Mouse (Mus musculus) hindbrain, postnatal 0 days (tissue): ENCODE measurements at regions not wholly inside any gene's neighbourhood (a gene's known extent, or its start where the extent isn't known, plus 50 kb on each side); places are given as distances from the start of the nearest gene placed in this dataset.
A peak's percentile ranks its signal among the peaks of the same experiment; 100 is the strongest.

Experiments used
- ATAC-seq: fragments of 200-750 bp; cut with Nextera tagmentation; 2 replicates; pipeline ENCODE4 v1.8.0; 2017; ENCODE audit warnings: mild to moderate bottlenecking, moderate TSS enrichment, moderate library complexity
- DNase-seq: peaks from one replicate; pipeline ENCODE4 v3.0.0-alpha.2; 2015; ENCODE audit warnings: low spot score
- H3K27ac ChIP-seq: fragments of 300-500 bp; sonication (generic); 2 replicates; pipeline ENCODE4 v1.5.1; 2014; ENCODE audit warnings: mild to moderate bottlenecking
- H3K27me3 ChIP-seq: fragments of 300-500 bp; sonication (generic); 2 replicates; pipeline ENCODE4 v1.6.1; 2014; ENCODE audit warnings: low read length, mixed read lengths; ENCODE audit not compliant: insufficient read depth
- H3K36me3 ChIP-seq: fragments of 300-500 bp; sonication (generic); 2 replicates; pipeline ENCODE4 v1.6.1; 2014; ENCODE audit warnings: low read length, mixed read lengths; ENCODE audit not compliant: insufficient read depth
- H3K4me1 ChIP-seq: fragments of 300-500 bp; sonication (generic); 2 replicates; pipeline ENCODE4 v1.6.1; 2014; ENCODE audit warnings: antibody characterized with exemption, low read length, mixed read lengths; ENCODE audit not compliant: insufficient read depth
- H3K4me2 ChIP-seq: fragments of 300-500 bp; sonication (generic); 2 replicates; pipeline ENCODE4 v1.6.1; 2014; ENCODE audit warnings: low read depth, mild to moderate bottlenecking, low read length, moderate library complexity, mixed read lengths
- H3K4me3 ChIP-seq: fragments of 300-500 bp; sonication (generic); 2 replicates; pipeline ENCODE4 v1.5.1; 2014; ENCODE audit warnings: low read length
- H3K9ac ChIP-seq: fragments of 300-500 bp; sonication (generic); replicated peaks from 2 replicates; pipeline ENCODE4 v1.6.1; 2014; ENCODE audit warnings: mild to moderate bottlenecking, low read length, moderate library complexity, mixed read lengths
- H3K9me3 ChIP-seq: fragments of 300-500 bp; sonication (generic); 2 replicates; pipeline ENCODE4 v1.6.1; 2016; ENCODE audit warnings: low read length, mixed read lengths
- CTCF ChIP-seq: IDR thresholded peaks from 2 replicates; pipeline ENCODE4 v1.5.1; 2016; ENCODE audit warnings: antibody characterized with exemption, control low read depth, low read depth
- WGBS: fragments of 180-500 bp; shearing (Covaris S2); extraction: QIAGEN DNeasy Blood & Tissue Kit; methylation state at CpG from one replicate; pipeline ENCODE4 v1.1.7; 2014; 5-methylcytosine and 5-hydroxymethylcytosine counted together

DNA sequence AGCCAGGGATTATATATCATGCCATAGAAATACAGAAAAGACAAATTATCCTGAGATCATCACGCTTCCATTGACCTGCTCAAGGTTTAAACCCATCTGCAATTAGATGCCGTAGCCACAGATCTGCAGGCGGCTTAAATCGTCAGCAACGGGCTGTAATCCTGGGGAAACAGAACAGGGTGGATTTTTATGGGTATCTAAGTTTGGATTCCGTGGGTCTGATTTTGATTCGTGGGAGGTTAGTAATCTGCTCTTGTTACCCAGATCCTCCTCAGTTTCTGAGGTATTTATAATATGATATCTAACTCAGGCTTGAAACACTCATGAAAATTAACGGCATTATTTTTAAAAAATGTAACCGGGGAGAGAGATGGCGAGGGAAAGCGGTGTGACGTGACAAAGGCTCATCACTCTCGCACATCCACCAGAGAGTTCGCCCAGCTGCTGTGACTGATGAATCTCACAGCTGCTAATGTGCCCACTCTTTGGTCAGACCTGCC lies 309.3 kb upstream of the Noct start:
- DNase-seq, result no peak
- WGBS, result 58% methylated on average over 14 of the region's 14 CpGs
- H3K27ac ChIP-seq, result peak overlapping the region; percentile 22; the same call in 1 of the 2 replicates
- H3K4me1 ChIP-seq, result peaks cover 7% of the 10 kb centered on the region
- no peak for TF ChIP-seq CTCF
- no peak overlapping the region for H3K4me3 ChIP-seq
- peak overlapping the region; percentile 8; the same call in 1 of the 2 replicates for H3K4me2 ChIP-seq
- no peaks in the 10 kb centered on the region for H3K36me3 ChIP-seq
- no peak for ATAC-seq
- no peaks in the 10 kb centered on the region for H3K9me3 ChIP-seq
- 0 out of 2 replicates have a peak overlapping the region, but pooled peaks have one; percentile 4 for H3K9ac ChIP-seq
- no peaks in the 10 kb centered on the region for H3K27me3 ChIP-seq

- H3K27ac ChIP-seq, result no peak overlapping the region
Observed at GRCm38 (mm10) chr3:50916305-50916854, 307.9 kb upstream of the Noct start.

GRCm38 (mm10) chr3:50922347-50922746 lies 301.9 kb upstream of the Noct start:
- ATAC-seq, result no peak
- H3K27me3 ChIP-seq, result no peaks in the 10 kb centered on the region
- no peak overlapping the region for H3K27ac ChIP-seq
- no peak overlapping the region for H3K9ac ChIP-seq
- 81% methylated on average over 10 of the region's 10 CpGs for WGBS
- H3K4me3 ChIP-seq, result no peak overlapping the region
- H3K9me3 ChIP-seq, result no peaks in the 10 kb centered on the region
- DNase-seq, result no peak
- no peaks in the 10 kb centered on the region for H3K36me3 ChIP-seq
- no peak for TF ChIP-seq CTCF
- H3K4me2 ChIP-seq, result no peak overlapping the region
- H3K4me1 ChIP-seq, result no peaks in the 10 kb centered on the region

More at GRCm38 (mm10) chr3:50916305-50916854, 307.9 kb upstream of the Noct start:
- H3K9ac ChIP-seq, result no peak overlapping the region
- no peaks in the 10 kb centered on the region for H3K27me3 ChIP-seq
- H3K9me3 ChIP-seq, result no peaks in the 10 kb centered on the region
- ATAC-seq (no peak), DNase-seq (no peak)
- H3K4me1 ChIP-seq, result peaks cover 7% of the 10 kb centered on the region
- no peak overlapping the region for H3K4me3 ChIP-seq
- 75% methylated on average over 5 of the region's 5 CpGs for WGBS
- no peak overlapping the region for H3K4me2 ChIP-seq
- TF ChIP-seq CTCF, result no peak
- no peaks in the 10 kb centered on the region for H3K36me3 ChIP-seq

GRCm38 (mm10) chr3:50922832-50923231 lies 301.4 kb upstream of the Noct start:
- Histone ChIP-seq H3K4me1 (no peaks in the 10 kb centered on the region), H3K27ac (no peak overlapping the region), H3K36me3 (no peaks in the 10 kb centered on the region), H3K4me3 (no peak overlapping the region), H3K27me3 (no peaks in the 10 kb centered on the region), H3K4me2 (no peak overlapping the region), H3K9ac (no peak overlapping the region), H3K9me3 (no peaks in the 10 kb centered on the region)
- ATAC-seq (no peak), DNase-seq (no peak)
- TF ChIP-seq CTCF, result no peak
- 50% methylated on average over 5 of the region's 5 CpGs for WGBS

GRCm38 (mm10) chr3:50923327-50923726 lies 300.9 kb upstream of the Noct start:
- DNase-seq (peak; percentile 51), ATAC-seq (peak; percentile 92)
- H3K27ac ChIP-seq, result no peak overlapping the region
- no peaks in the 10 kb centered on the region for H3K36me3 ChIP-seq
- H3K4me3 ChIP-seq, result no peak overlapping the region
- H3K27me3 ChIP-seq, result no peaks in the 10 kb centered on the region
- no peak overlapping the region for H3K4me2 ChIP-seq
- WGBS, result 41% methylated on average over 7 of the region's 7 CpGs
- H3K9ac ChIP-seq, result no peak overlapping the region
- H3K9me3 ChIP-seq, result no peaks in the 10 kb centered on the region
- H3K4me1 ChIP-seq, result no peaks in the 10 kb centered on the region
- TF ChIP-seq CTCF, result no peak; the same call in 1 of the 2 replicates

- Histone ChIP-seq H3K36me3 (no peaks in the 10 kb centered on the region), H3K4me1 (no peaks in the 10 kb centered on the region), H3K9me3 (no peaks in the 10 kb centered on the region), H3K9ac (no peak overlapping the region), H3K4me3 (no peak overlapping the region), H3K4me2 (no peak overlapping the region), H3K27ac (no peak overlapping the region), H3K27me3 (no peaks in the 10 kb centered on the region)
- no peak for DNase-seq
- no peak for TF ChIP-seq CTCF
- 90% methylated on average over 4 of the region's 4 CpGs for WGBS
- ATAC-seq, result peak; percentile 8; the same call in 1 of the 2 replicates
Observed at GRCm38 (mm10) chr3:50927318-50927717, 296.9 kb upstream of the Noct start.

DNA sequence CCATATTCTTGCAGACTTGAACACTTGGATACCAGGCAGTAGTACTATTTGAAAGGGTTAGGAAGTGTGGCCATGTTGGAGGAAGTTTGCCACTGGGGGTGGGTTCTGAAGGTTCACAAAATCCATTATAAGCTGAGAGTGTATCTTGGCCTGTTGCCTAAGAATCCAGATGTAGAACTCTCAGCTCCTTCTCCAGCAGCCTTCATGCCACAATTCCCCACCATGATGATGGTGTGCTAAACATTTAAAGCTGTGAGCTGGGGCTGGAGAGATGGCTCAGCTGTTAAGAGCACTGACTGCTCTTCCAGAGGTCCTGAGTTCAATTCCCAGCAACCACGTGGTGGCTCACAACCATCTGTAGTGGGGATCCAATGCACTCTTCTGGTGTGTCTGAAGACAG lies 295.2 kb upstream of the Noct start:
- Histone ChIP-seq H3K27me3 (no peaks in the 10 kb centered on the region), H3K4me1 (0 out of 2 replicates have a peak, but pooled peaks cover 6% of the 10 kb centered on the region), H3K4me2 (no peak overlapping the region), H3K27ac (no peak overlapping the region), H3K4me3 (no peak overlapping the region), H3K36me3 (no peaks in the 10 kb centered on the region), H3K9me3 (no peaks in the 10 kb centered on the region), H3K9ac (no peak overlapping the region)
- no peak for TF ChIP-seq CTCF
- 90% methylated on average over 1 of the region's 1 CpGs for WGBS
- ATAC-seq (no peak), DNase-seq (no peak)
